Mouse (Mus musculus) hindlimb bud, embryonic 11.5 days (tissue): ENCODE measurements around the gene Ddi2.

Experiments
- DNase-seq: peaks from one replicate; pipeline ENCODE4 v3.0.0-alpha.2; 2012; ENCODE audit warnings: low read depth, low spot score; ENCODE audit errors: extremely low spot score

Ddi2 gene

GRCm38 (mm10) chr4:141742381-141742780 lies 19.2 kb upstream of the Ddi2 start:
- no peak for DNase-seq

GRCm38 (mm10) chr4:141741856-141742255 lies 18.6 kb upstream of the Ddi2 start:
- no peak for DNase-seq

- no peak for DNase-seq
These were observed 14.8 kb upstream of the Ddi2 start for GRCm38 (mm10) chr4:141738015-141738414.

GRCm38 (mm10) chr4:141736856-141737255 lies 13.6 kb upstream of the Ddi2 start:
- no peak for DNase-seq

- DNase-seq = no peak
These were observed 12.0 kb upstream of the Ddi2 start for GRCm38 (mm10) chr4:141735206-141735560.

GRCm38 (mm10) chr4:141734446-141735205 lies 11.4 kb upstream of the Ddi2 start:
- DNase-seq = peak; percentile 95

GRCm38 (mm10) chr4:141731766-141732165 lies 8.5 kb upstream of the Ddi2 start:
- DNase-seq = no peak

- no peak for DNase-seq
These were observed 7.2 kb upstream of the Ddi2 start for GRCm38 (mm10) chr4:141730401-141730800.

GRCm38 (mm10) chr4:141729266-141729665 lies 6.0 kb upstream of the Ddi2 start:
- no peak for DNase-seq

GRCm38 (mm10) chr4:141725738-141726137 lies 2.5 kb upstream of the Ddi2 start:
- no peak for DNase-seq

- no peak for DNase-seq
These were observed 2.1 kb upstream of the Ddi2 start for GRCm38 (mm10) chr4:141725277-141725676.

GRCm38 (mm10) chr4:141724594-141724993 lies 1.4 kb upstream of the Ddi2 start:
- no peak for DNase-seq

GRCm38 (mm10) chr4:141723673-141724068 lies 452 bp upstream of the Ddi2 start:
- no peak for DNase-seq

- DNase-seq = no peak
These were observed 1.3 kb downstream of the Ddi2 start for GRCm38 (mm10) chr4:141721961-141722360.

GRCm38 (mm10) chr4:141720761-141721523 lies 2.3 kb downstream of the Ddi2 start:
- DNase-seq = no peak

- no peak for DNase-seq
These were observed 3.9 kb downstream of the Ddi2 start for GRCm38 (mm10) chr4:141719304-141719703.

GRCm38 (mm10) chr4:141717633-141718032 lies 5.6 kb downstream of the Ddi2 start:
- no peak for DNase-seq

- no peak for DNase-seq
These were observed 8.2 kb downstream of the Ddi2 start for GRCm38 (mm10) chr4:141715027-141715426.

GRCm38 (mm10) chr4:141713598-141714142 lies 9.5 kb downstream of the Ddi2 start:
- no peak for DNase-seq

- no peak for DNase-seq
These were observed 12.0 kb downstream of the Ddi2 start for GRCm38 (mm10) chr4:141711250-141711649.

GRCm38 (mm10) chr4:141708971-141709370 lies 14.2 kb downstream of the Ddi2 start:
- DNase-seq = no peak

- no peak for DNase-seq
These were observed 15.2 kb downstream of the Ddi2 start for GRCm38 (mm10) chr4:141708005-141708404.
